Mouse (Mus musculus) MEL (cell line): Measurements from ENCODE around the gene Clrn2. TPM values are rescaled to one million over a fixed set of nuclear protein-coding genes. Genes with fewer than 3 reads are reported as not detected.

Experiments
- polyA plus RNA-seq, 2 experiments: library from polyadenylated mRNA; stranded (reverse) in 1 of 2; unstranded in 1 of 2; fragments of >175 nt in 1 of 2; fragments of >200 nt in 1 of 2; gene quantifications; 2 replicates each; pipeline versions ENCODE4 v1.2.1 to v1.2.4; 2012; ENCODE audit warnings: low replicate concordance in 2 of 2, low read depth in 1 of 2; ENCODE audit not compliant: insufficient read length in 2 of 2, insufficient read depth in 1 of 2, missing spikeins in 1 of 2
- total RNA-seq: library from RNA; depleted of rRNA; stranded (reverse); fragments of 300-350 nt; gene quantifications from 2 replicates; pipeline ENCODE4 v1.2.3, GENCODE M21; 2012; rRNA removed

Gene Clrn2
- total and polyA plus RNA-seq, 3 experiments = not detected

Other genes with a start within 250 kb of the Clrn2 start
- 113 and 119 TPM in 2 replicates for gene Qdpr, start 3.5 kb upstream of the Clrn2 start, total RNA-seq
- 100 to 1,000 TPM in 1 of 2 experiments, not detected in 1; 226 TPM for gene Qdpr, start 3.5 kb upstream of the Clrn2 start, polyA plus RNA-seq
- gene Lap3, start 39.6 kb downstream of the Clrn2 start, total RNA-seq = 203 and 205 TPM in 2 replicates
- 100 to 1,000 TPM; 172 to 213 TPM for gene Lap3, start 39.6 kb downstream of the Clrn2 start, polyA plus RNA-seq
- gene Med28, start 66.5 kb downstream of the Clrn2 start, total RNA-seq = 192 and 195 TPM in 2 replicates
- 100 to 1,000 TPM in 1 of 2 experiments, not detected in 1; 177 TPM for gene Med28, start 66.5 kb downstream of the Clrn2 start, polyA plus RNA-seq
- under 0.01 TPM in 1 of 2 replicates, not detected in the other for gene Fam184b, start 185.9 kb downstream of the Clrn2 start, total RNA-seq
- gene Fam184b, start 185.9 kb downstream of the Clrn2 start, polyA plus RNA-seq = under 1 TPM in 1 of 2 experiments, not detected in 1; 0.06 TPM
- 58.2 and 74.4 TPM in 2 replicates for gene Ncapg, start 216.2 kb downstream of the Clrn2 start, total RNA-seq
- 10 to 100 TPM; 39.2 to 52.6 TPM for gene Ncapg, start 216.2 kb downstream of the Clrn2 start, polyA plus RNA-seq